Mouse (Mus musculus) hindbrain, embryonic 16.5 days (tissue): ENCODE data around the gene Gm3755. TPM values are rescaled to one million over a fixed set of nuclear protein-coding genes. Genes with fewer than 3 reads are reported as not detected.
"Not testable (repeated sequence)": the region's sequence is repeated elsewhere in the genome, so short reads cannot be mapped to it uniquely, and the experiment has no call there.

Source experiments
- ATAC-seq: fragments of 200-750 bp; cut with Nextera tagmentation; 2 replicates; pipeline ENCODE4 v1.8.0; 2017; ENCODE audit warnings: moderate TSS enrichment, moderate library complexity
- H3K27ac ChIP-seq: fragments of 300-500 bp; sonication (generic); 2 replicates; pipeline ENCODE4 v1.5.1; 2014; ENCODE audit warnings: low read depth, mild to moderate bottlenecking, control low read depth, low read length, moderate library complexity
- H3K27me3 ChIP-seq: fragments of 300-500 bp; sonication (generic); replicated peaks from 2 replicates; pipeline ENCODE4 v1.6.1; 2014; ENCODE audit warnings: low read length; ENCODE audit not compliant: control insufficient read depth, insufficient read depth
- H3K36me3 ChIP-seq: fragments of 300-500 bp; sonication (generic); 2 replicates; pipeline ENCODE4 v1.6.1; 2014; ENCODE audit warnings: mild to moderate bottlenecking, low read length, moderate library complexity, mixed read lengths; ENCODE audit not compliant: control insufficient read depth, insufficient read depth
- H3K4me1 ChIP-seq: fragments of 300-500 bp; sonication (generic); 2 replicates; pipeline ENCODE4 v1.6.1; 2014; ENCODE audit warnings: low read depth, low read length; ENCODE audit not compliant: control insufficient read depth, insufficient read depth
- H3K4me2 ChIP-seq: fragments of 300-500 bp; sonication (generic); 2 replicates; pipeline ENCODE4 v1.6.1; 2014; ENCODE audit warnings: mild to moderate bottlenecking, low read length, control low read depth, moderate library complexity
- H3K4me3 ChIP-seq: fragments of 300-500 bp; sonication (generic); 2 replicates; pipeline ENCODE4 v1.5.1; 2014; ENCODE audit warnings: mild to moderate bottlenecking, low read length, control low read depth, moderate library complexity
- H3K9ac ChIP-seq: fragments of 300-500 bp; sonication (generic); 2 replicates; pipeline ENCODE4 v1.6.1; 2014; ENCODE audit warnings: low read depth, mild to moderate bottlenecking, control low read depth, low read length, moderate library complexity
- H3K9me3 ChIP-seq: fragments of 300-500 bp; sonication (generic); 2 replicates; pipeline ENCODE4 v1.6.1; 2014; ENCODE audit warnings: mild to moderate bottlenecking, low read length, moderate library complexity; ENCODE audit not compliant: control insufficient read depth
- WGBS: fragments of 180-500 bp; shearing (Covaris S2); extraction: QIAGEN DNeasy Blood & Tissue Kit; methylation state at CpG from one replicate; pipeline ENCODE4 v1.1.7; 2014; 5-methylcytosine and 5-hydroxymethylcytosine counted together
- polyA plus RNA-seq: library from polyadenylated mRNA; unstranded; fragments of >200 nt; fragmentation: Nextera tagmentation; extraction: Ambion mirVana; gene quantifications from 2 replicates; pipeline ENCODE4 v1.2.1, GENCODE M21; 2015

Gm3755 gene
- polyA plus RNA-seq, result 0.16 TPM in 1 of 2 replicates, not detected in the other

- no CpG with 5 or more reads among the region's 2 CpGs for WGBS
- H3K9ac ChIP-seq, H3K27ac ChIP-seq, ATAC-seq, H3K9me3 ChIP-seq, H3K4me2 ChIP-seq, H3K27me3 ChIP-seq, H3K4me1 ChIP-seq, H3K4me3 ChIP-seq, H3K36me3 ChIP-seq: not testable (repeated sequence)
Observed at GRCm38 (mm10) chr14:7450817-7451216, at the start of gene Gm3755. Gm3755 (minus strand) TSS chr14:7450917.

GRCm38 (mm10) chr14:7488731-7489130, 38.0 kb upstream of the Gm3755 start:
- not testable (repeated sequence) for H3K27ac ChIP-seq, H3K36me3 ChIP-seq, H3K27me3 ChIP-seq, ATAC-seq, H3K9me3 ChIP-seq, H3K4me1 ChIP-seq
- peak overlapping the region; percentile 52 for H3K4me2 ChIP-seq
- WGBS, result under 1% methylated on average over 11 of the region's 18 CpGs
- peak overlapping the region; percentile 56 for H3K9ac ChIP-seq
- H3K4me3 ChIP-seq, result peak overlapping the region; percentile 39

GRCm38 (mm10) chr14:7483662-7484061, 32.9 kb upstream of the Gm3755 start, which contains the start of gene Gm3752:
Gm3752 (minus strand) TSS chr14:7483762.
- 56% methylated on average over 1 of the region's 3 CpGs for WGBS
- H3K9me3 ChIP-seq, H3K4me2 ChIP-seq, H3K27ac ChIP-seq, H3K4me1 ChIP-seq, H3K4me3 ChIP-seq, H3K9ac ChIP-seq, H3K27me3 ChIP-seq, ATAC-seq, H3K36me3 ChIP-seq: not testable (repeated sequence)

GRCm38 (mm10) chr14:7422496-7422895, 28.2 kb downstream of the Gm3755 start:
- H3K27ac ChIP-seq, H3K9me3 ChIP-seq, H3K27me3 ChIP-seq, H3K4me2 ChIP-seq, H3K36me3 ChIP-seq, H3K9ac ChIP-seq, H3K4me1 ChIP-seq, H3K4me3 ChIP-seq, ATAC-seq: not testable (repeated sequence)
- WGBS, result 73% methylated on average over 2 of the region's 2 CpGs

Other genes with a start within 250 kb of the Gm3755 start
- not detected in 2 replicates for gene Gm3727, start 186.2 kb downstream of the Gm3755 start, polyA plus RNA-seq
- gene Gm3739, start 135.9 kb downstream of the Gm3755 start, polyA plus RNA-seq, result 6.6 and 7.6 TPM in 2 replicates
- not detected in 2 replicates for gene Gm5797, start 118.5 kb downstream of the Gm3755 start, polyA plus RNA-seq
- gene Gm8374, start 85.8 kb downstream of the Gm3755 start, polyA plus RNA-seq, result not detected in 2 replicates
- 13.8 and 18.4 TPM in 2 replicates for gene Gm3752, start 32.8 kb upstream of the Gm3755 start, polyA plus RNA-seq
- 6.1 and 6.7 TPM in 2 replicates for gene Gm3558, start 117.6 kb upstream of the Gm3755 start, polyA plus RNA-seq
- not detected in 2 replicates for gene Gm10338, start 144.7 kb upstream of the Gm3755 start, polyA plus RNA-seq
- gene Gm10128, start 193.1 kb upstream of the Gm3755 start, polyA plus RNA-seq, result not detected in 2 replicates